Mouse (Mus musculus) small intestine, adult 2 months (tissue): Measurements from ENCODE around the gene Fbxl13.

Experiments
- CTCF ChIP-seq: fragments of 200-500 bp; IDR thresholded peaks from 2 replicates; pipeline ENCODE4 v1.5.1; 2012; ENCODE audit warnings: low read depth, mild to moderate bottlenecking, control low read depth, inconsistent platforms, low read length, moderate library complexity, mixed read lengths; ENCODE audit not compliant: insufficient replicate concordance, insufficient read length; ENCODE audit errors: extremely low read depth
- POLR2A ChIP-seq: fragments of 200-500 bp; IDR thresholded peaks from 2 replicates; pipeline ENCODE4 v1.6.1; 2012; ENCODE audit warnings: low read depth, mild to moderate bottlenecking, control low read depth, inconsistent platforms, low read length, moderate library complexity

DNA sequence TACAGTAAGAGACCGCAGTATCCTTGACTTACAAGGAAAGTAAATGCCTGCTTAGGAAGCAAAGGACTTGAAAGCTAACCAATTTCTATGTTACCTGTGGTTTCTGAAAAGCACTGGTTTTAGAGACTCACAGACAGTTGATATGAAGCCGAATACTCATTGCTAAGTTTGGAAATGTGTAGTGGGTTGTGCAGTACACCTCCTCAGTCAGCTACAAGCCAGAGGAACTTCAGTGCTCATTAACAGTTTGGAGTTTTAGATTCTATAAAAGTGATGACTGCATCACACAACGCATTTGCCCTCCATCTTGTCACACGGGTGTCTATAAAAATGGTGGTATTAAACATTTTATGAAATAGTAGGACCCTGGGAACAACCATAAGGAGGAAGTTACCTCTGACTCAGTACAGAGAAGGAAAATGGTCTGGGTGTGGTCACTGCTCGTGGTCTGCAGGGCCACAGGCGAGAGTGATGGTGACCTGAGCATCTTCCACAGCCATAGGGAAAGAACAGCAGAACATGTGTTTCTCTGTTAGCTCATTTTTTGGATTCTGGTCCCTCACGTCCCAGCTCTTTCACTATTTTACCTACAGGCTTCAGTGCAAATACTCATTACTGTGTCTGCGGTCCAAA is 160.1 kb downstream of the Fbxl13 start:
- TF ChIP-seq CTCF (no peak), POLR2A (no peak)
